Mouse (Mus musculus): ENCODE results near the gene Ptprd. TPM values are rescaled to one million over a fixed set of nuclear protein-coding genes. Genes with fewer than 3 reads are reported as not detected.

Ptprd gene
- polyA plus RNA-seq, 1 experiment from 2014 or later: 6.3 TPM

DNA sequence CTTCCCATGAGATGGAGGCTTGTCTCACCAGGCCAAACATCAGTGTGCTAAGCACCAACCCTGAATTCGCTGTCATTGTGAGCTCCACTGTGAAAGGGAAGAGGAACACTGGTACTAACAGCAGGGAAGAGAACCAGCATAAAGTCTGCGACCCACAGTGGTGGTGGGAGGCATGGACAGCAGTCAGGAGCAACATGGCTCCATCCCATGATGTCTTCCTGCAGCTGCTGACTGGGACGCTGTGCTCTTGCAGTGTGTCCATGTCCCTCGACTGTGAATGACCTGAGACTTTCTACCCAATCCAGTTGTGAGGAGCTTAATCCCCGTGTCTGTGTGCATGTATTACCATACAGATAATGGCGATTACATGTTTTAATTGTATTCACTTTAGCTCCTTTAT, 1967.4 kb downstream of the Ptprd start:
- 61% methylated on average over 6 of the region's 6 CpGs for WGBS (ENCODE audit: insufficient replicate concordance)
- no peak overlapping the region for H3K9ac ChIP-seq (ENCODE audit: low read depth, low read length)
- no peaks in the 10 kb centered on the region for H3K9me3 ChIP-seq (replicated peaks; ENCODE audit: control insufficient read depth, low read length)
- H3K27me3 ChIP-seq (ENCODE audit: control insufficient read depth, insufficient read depth, low read depth, low read length): no peaks in the 10 kb centered on the region
- no peak for ATAC-seq (ENCODE audit: low read depth)
- H3K4me1 ChIP-seq (ENCODE audit: control insufficient read depth, low read depth, low read length): no peaks in the 10 kb centered on the region
- no peaks in the 10 kb centered on the region for H3K36me3 ChIP-seq (ENCODE audit: control insufficient read depth, insufficient read depth)
- no peak overlapping the region for H3K4me2 ChIP-seq (ENCODE audit: low read depth, low read length)
- no peak overlapping the region for H3K4me3 ChIP-seq (ENCODE audit: low read depth, low read length)
- H3K27ac ChIP-seq (ENCODE audit: low read length): no peak overlapping the region

DNA sequence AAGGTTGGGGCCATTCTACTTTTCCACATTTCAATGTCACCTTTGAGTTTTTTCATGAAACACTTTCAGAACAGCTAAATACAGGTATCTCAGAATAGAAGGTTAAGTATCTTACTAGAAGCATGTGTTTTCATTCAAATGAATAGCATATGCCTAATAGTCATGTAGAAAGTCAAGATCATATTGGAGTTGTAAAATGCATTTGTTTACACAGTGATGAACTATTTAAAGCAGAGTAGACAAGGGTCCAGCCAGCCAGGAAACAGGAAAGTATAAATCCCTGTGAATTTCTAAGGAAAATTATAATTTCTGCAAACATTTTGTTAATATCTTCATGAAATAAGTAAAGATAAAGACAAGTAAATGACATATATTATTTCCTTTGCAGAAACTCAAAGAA, 1970.2 kb downstream of the Ptprd start:
- ATAC-seq (ENCODE audit: low read depth): no peak
- H3K4me1 ChIP-seq (ENCODE audit: control insufficient read depth, low read depth, low read length): no peaks in the 10 kb centered on the region
- no peak overlapping the region for H3K4me3 ChIP-seq (ENCODE audit: low read depth, low read length)
- H3K27ac ChIP-seq (ENCODE audit: low read length): no peak overlapping the region
- H3K27me3 ChIP-seq (ENCODE audit: control insufficient read depth, insufficient read depth, low read depth, low read length): no peaks in the 10 kb centered on the region
- H3K9me3 ChIP-seq (replicated peaks; ENCODE audit: control insufficient read depth, low read length): no peaks in the 10 kb centered on the region
- no peak overlapping the region for H3K4me2 ChIP-seq (ENCODE audit: low read depth, low read length)
- H3K9ac ChIP-seq (ENCODE audit: low read depth, low read length): no peak overlapping the region
- H3K36me3 ChIP-seq (ENCODE audit: control insufficient read depth, insufficient read depth): no peaks in the 10 kb centered on the region

DNA sequence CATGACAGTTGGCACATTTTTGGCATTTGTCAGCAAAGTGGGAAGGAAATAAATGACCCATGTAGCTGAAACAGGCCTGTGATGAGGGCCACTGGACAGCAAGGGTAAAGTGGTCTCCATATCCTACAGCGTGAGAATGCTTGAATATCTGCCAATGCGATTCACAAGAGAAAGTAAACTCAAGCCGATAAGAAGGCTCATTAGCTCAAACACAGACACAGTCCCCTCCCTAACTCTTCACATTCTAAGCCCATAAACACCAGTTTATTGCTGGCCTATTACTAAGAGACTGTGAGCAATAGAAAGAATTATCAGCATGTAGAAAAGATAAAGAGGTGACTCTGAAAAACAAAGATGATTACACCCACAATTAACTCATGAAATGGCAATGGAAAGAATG, 1970.6 kb downstream of the Ptprd start:
- Histone ChIP-seq H3K27ac (ENCODE audit: low read length) (no peak overlapping the region), H3K9me3 (replicated peaks; ENCODE audit: control insufficient read depth, low read length) (no peaks in the 10 kb centered on the region), H3K4me1 (ENCODE audit: control insufficient read depth, low read depth, low read length) (no peaks in the 10 kb centered on the region), H3K4me3 (ENCODE audit: low read depth, low read length) (no peak overlapping the region), H3K9ac (ENCODE audit: low read depth, low read length) (no peak overlapping the region), H3K36me3 (ENCODE audit: control insufficient read depth, insufficient read depth) (no peaks in the 10 kb centered on the region), H3K4me2 (ENCODE audit: low read depth, low read length) (no peak overlapping the region), H3K27me3 (ENCODE audit: control insufficient read depth, insufficient read depth, low read depth, low read length) (no peaks in the 10 kb centered on the region)
- 52% methylated on average over 3 of the region's 3 CpGs for WGBS (ENCODE audit: insufficient replicate concordance)
- no peak for ATAC-seq (ENCODE audit: low read depth)

DNA sequence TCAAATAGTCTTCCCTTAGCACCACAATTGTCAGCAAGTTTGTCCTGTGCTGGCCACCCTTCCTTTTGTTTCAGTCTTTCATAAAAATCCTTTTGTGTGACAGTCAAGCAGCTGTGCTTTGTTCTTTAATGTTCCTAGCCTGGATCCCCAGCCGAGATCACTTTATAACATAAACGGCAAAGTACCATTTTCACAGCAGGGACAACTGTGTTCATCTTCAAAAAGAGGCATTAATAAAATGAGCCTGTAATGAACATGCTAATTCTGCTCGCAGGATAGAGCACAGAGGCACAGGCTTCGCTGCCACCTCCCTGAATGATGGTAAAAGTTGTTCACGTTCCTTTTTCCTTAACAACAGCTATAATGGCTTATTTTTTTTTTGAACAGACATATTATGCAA, 1972.7 kb downstream of the Ptprd start:
- H3K4me1 ChIP-seq (ENCODE audit: control insufficient read depth, low read depth, low read length): no peaks in the 10 kb centered on the region
- no peak for ATAC-seq (ENCODE audit: low read depth)
- no peaks in the 10 kb centered on the region for H3K9me3 ChIP-seq (replicated peaks; ENCODE audit: control insufficient read depth, low read length)
- H3K27ac ChIP-seq (ENCODE audit: low read length): no peak overlapping the region
- H3K9ac ChIP-seq (ENCODE audit: low read depth, low read length): no peak overlapping the region
- no peaks in the 10 kb centered on the region for H3K27me3 ChIP-seq (ENCODE audit: control insufficient read depth, insufficient read depth, low read depth, low read length)
- H3K4me2 ChIP-seq (ENCODE audit: low read depth, low read length): no peak overlapping the region
- no peak overlapping the region for H3K4me3 ChIP-seq (ENCODE audit: low read depth, low read length)
- WGBS (ENCODE audit: insufficient replicate concordance): 58% methylated on average over 5 of the region's 5 CpGs
- H3K36me3 ChIP-seq (ENCODE audit: control insufficient read depth, insufficient read depth): no peaks in the 10 kb centered on the region

DNA sequence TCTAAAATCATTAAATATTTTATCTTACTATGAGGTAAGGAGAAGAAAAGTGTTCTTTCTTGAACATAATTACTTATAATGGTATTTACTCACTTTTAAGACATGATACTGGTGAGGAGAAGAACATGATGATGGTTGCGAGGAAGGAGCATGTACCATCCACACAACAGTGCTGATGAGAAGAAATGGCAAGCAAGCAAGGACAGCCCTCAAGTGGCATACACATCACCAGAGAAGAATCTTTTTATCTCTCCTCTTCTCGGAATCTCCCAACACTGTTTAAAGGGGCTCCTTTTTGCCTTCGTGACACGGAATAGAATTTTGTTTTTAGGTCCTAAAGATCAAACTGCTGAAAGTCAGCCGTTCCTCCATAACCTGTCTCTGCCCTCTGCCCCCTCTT, 1973.2 kb downstream of the Ptprd start:
- H3K27ac ChIP-seq (ENCODE audit: low read length): no peak overlapping the region
- 65% methylated on average over 5 of the region's 5 CpGs for WGBS (ENCODE audit: insufficient replicate concordance)
- ATAC-seq (ENCODE audit: low read depth): no peak
- H3K9ac ChIP-seq (ENCODE audit: low read depth, low read length): no peak overlapping the region
- no peak overlapping the region for H3K4me3 ChIP-seq (ENCODE audit: low read depth, low read length)
- no peak overlapping the region for H3K4me2 ChIP-seq (ENCODE audit: low read depth, low read length)
- no peaks in the 10 kb centered on the region for H3K27me3 ChIP-seq (ENCODE audit: control insufficient read depth, insufficient read depth, low read depth, low read length)
- no peaks in the 10 kb centered on the region for H3K9me3 ChIP-seq (replicated peaks; ENCODE audit: control insufficient read depth, low read length)
- H3K4me1 ChIP-seq (ENCODE audit: control insufficient read depth, low read depth, low read length): no peaks in the 10 kb centered on the region
- no peaks in the 10 kb centered on the region for H3K36me3 ChIP-seq (ENCODE audit: control insufficient read depth, insufficient read depth)

DNA sequence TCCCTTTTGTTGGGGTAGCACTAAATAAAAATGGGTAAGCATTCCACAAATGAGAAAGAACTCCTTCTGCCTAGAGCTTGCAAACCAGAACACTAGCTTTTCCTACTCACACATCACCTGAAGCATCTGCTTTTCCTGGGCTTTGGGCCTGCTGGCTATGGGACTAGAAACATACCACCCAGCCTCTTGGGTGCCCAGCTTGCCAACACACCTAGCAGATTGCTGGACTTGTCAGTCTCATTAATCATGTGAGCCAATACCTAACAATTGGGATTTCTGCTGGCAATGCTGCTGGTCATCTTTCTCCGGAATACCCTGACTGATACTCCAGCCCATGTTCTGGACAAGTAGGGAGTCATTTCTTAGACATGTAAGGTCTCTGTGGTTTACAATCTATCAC, 1973.9 kb downstream of the Ptprd start:
- H3K27ac ChIP-seq (ENCODE audit: low read length): no peak overlapping the region
- no peaks in the 10 kb centered on the region for H3K27me3 ChIP-seq (ENCODE audit: control insufficient read depth, insufficient read depth, low read depth, low read length)
- no peak for ATAC-seq (ENCODE audit: low read depth)
- H3K9me3 ChIP-seq (replicated peaks; ENCODE audit: control insufficient read depth, low read length): no peaks in the 10 kb centered on the region
- H3K9ac ChIP-seq (ENCODE audit: low read depth, low read length): no peak overlapping the region
- WGBS (ENCODE audit: insufficient replicate concordance): 62% methylated on average over 1 of the region's 1 CpGs
- H3K4me1 ChIP-seq (ENCODE audit: control insufficient read depth, low read depth, low read length): no peaks in the 10 kb centered on the region
- H3K36me3 ChIP-seq (ENCODE audit: control insufficient read depth, insufficient read depth): no peaks in the 10 kb centered on the region
- H3K4me2 ChIP-seq (ENCODE audit: low read depth, low read length): no peak overlapping the region
- H3K4me3 ChIP-seq (ENCODE audit: low read depth, low read length): no peak overlapping the region

DNA sequence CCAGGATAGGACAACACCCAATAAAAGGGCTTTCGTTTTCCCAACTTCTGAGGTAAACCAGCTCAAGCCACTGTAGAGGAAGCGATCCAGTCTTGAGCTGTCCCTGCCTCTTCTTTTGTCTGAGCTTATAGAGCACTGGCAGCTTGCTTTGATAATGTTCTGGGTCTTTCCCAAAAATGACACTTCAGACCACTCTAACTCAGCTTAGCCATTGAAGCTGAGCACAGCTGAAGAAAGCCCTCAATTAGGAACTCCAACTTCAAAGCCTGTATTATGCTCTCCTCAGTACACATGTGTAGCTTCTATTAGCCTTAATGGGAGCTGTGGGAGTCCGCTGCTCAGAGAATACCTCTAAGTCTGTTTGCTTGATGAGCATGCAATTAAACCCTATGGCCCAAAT, 1988.0 kb downstream of the Ptprd start:
- no peaks in the 10 kb centered on the region for H3K36me3 ChIP-seq (ENCODE audit: control insufficient read depth, insufficient read depth)
- no peak overlapping the region for H3K27ac ChIP-seq (ENCODE audit: low read length)
- no peaks in the 10 kb centered on the region for H3K9me3 ChIP-seq (replicated peaks; ENCODE audit: control insufficient read depth, low read length)
- H3K4me1 ChIP-seq (ENCODE audit: control insufficient read depth, low read depth, low read length): no peaks in the 10 kb centered on the region
- ATAC-seq (ENCODE audit: low read depth): no peak
- 67% methylated on average over 3 of the region's 3 CpGs for WGBS (ENCODE audit: insufficient replicate concordance)
- no peak overlapping the region for H3K4me2 ChIP-seq (ENCODE audit: low read depth, low read length)
- no peak overlapping the region for H3K4me3 ChIP-seq (ENCODE audit: low read depth, low read length)
- H3K27me3 ChIP-seq (ENCODE audit: control insufficient read depth, insufficient read depth, low read depth, low read length): no peaks in the 10 kb centered on the region
- no peak overlapping the region for H3K9ac ChIP-seq (ENCODE audit: low read depth, low read length)

DNA sequence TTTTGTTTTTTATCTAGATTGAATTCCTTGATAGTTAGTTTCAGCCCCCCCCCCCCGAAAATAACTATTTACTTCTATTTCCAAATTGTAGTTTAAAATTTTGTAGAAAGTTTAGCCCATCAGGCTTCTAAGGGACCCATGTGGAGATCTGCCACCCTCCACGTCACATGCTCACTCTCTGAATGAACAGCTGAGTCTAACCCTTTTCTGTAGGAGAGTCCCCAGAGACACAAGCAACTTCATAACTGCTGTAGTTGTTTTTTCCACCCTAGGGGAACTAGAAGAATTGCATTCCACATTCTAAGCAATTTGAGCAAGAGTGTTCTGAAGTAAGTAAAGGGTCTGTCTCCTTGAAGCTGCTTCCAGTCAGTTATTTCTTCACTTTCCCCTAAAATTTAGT, 1989.2 kb downstream of the Ptprd start:
- H3K4me3 ChIP-seq (ENCODE audit: low read depth, low read length): no peak overlapping the region
- H3K9me3 ChIP-seq (replicated peaks; ENCODE audit: control insufficient read depth, low read length): no peaks in the 10 kb centered on the region
- no peak overlapping the region for H3K4me2 ChIP-seq (ENCODE audit: low read depth, low read length)
- H3K9ac ChIP-seq (ENCODE audit: low read depth, low read length): no peak overlapping the region
- H3K27me3 ChIP-seq (ENCODE audit: control insufficient read depth, insufficient read depth, low read depth, low read length): no peaks in the 10 kb centered on the region
- no peaks in the 10 kb centered on the region for H3K36me3 ChIP-seq (ENCODE audit: control insufficient read depth, insufficient read depth)
- WGBS (ENCODE audit: insufficient replicate concordance): 53% methylated on average over 2 of the region's 2 CpGs
- no peaks in the 10 kb centered on the region for H3K4me1 ChIP-seq (ENCODE audit: control insufficient read depth, low read depth, low read length)
- no peak overlapping the region for H3K27ac ChIP-seq (ENCODE audit: low read length)
- ATAC-seq (ENCODE audit: low read depth): no peak

DNA sequence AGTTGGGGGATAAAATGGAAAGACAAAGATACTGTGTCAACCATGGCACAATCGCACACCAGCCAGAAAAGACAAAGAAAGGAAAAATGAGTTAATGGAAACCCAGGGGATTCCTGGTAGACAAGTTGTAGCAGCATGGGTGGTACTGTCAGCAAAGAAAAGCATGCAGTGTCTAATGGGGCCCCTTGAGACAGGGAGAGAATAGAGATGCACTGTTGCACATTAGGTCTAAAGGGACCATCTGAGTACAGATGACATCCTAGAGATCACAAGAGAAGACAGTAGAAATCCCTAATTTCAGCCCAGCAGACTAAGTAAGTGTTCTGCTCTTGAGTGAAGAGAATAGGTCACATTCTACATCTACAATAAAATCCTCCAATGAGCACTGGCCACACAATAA, 1993.7 kb downstream of the Ptprd start:
- Histone ChIP-seq H3K4me3 (ENCODE audit: low read depth, low read length) (no peak overlapping the region), H3K27ac (ENCODE audit: low read length) (no peak overlapping the region), H3K4me1 (ENCODE audit: control insufficient read depth, low read depth, low read length) (no peaks in the 10 kb centered on the region), H3K36me3 (ENCODE audit: control insufficient read depth, insufficient read depth) (no peaks in the 10 kb centered on the region), H3K4me2 (ENCODE audit: low read depth, low read length) (no peak overlapping the region), H3K9me3 (replicated peaks; ENCODE audit: control insufficient read depth, low read length) (no peaks in the 10 kb centered on the region), H3K27me3 (ENCODE audit: control insufficient read depth, insufficient read depth, low read depth, low read length) (no peaks in the 10 kb centered on the region), H3K9ac (ENCODE audit: low read depth, low read length) (no peak overlapping the region)
- 52% methylated on average over 1 of the region's 1 CpGs for WGBS (ENCODE audit: insufficient replicate concordance)
- no peak for ATAC-seq (ENCODE audit: low read depth)

DNA sequence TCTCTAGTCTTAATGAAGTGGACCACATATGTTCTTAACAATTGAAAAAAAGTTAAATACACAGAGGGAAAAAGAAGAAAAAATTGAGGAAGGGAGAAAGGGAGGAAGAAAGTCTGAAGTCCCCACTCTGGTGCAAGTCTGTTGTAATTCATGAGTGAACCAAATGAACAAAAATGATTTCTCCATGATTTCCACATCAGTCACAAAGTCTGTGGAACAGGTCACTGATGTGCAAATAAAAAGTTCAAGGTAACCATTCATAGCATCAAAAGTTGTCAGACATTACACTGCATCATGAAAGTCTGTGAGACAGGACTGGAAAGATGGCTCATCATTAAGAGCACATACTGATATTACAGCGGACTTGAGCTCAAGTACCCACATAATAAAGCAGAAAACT, 1996.6 kb downstream of the Ptprd start:
- Histone ChIP-seq H3K27ac (ENCODE audit: low read length) (no peak overlapping the region), H3K9me3 (replicated peaks; ENCODE audit: control insufficient read depth, low read length) (no peaks in the 10 kb centered on the region), H3K4me1 (ENCODE audit: control insufficient read depth, low read depth, low read length) (no peaks in the 10 kb centered on the region), H3K27me3 (ENCODE audit: control insufficient read depth, insufficient read depth, low read depth, low read length) (no peaks in the 10 kb centered on the region), H3K9ac (ENCODE audit: low read depth, low read length) (no peak overlapping the region), H3K36me3 (ENCODE audit: control insufficient read depth, insufficient read depth) (no peaks in the 10 kb centered on the region), H3K4me3 (ENCODE audit: low read depth, low read length) (no peak overlapping the region), H3K4me2 (ENCODE audit: low read depth, low read length) (no peak overlapping the region)
- WGBS (ENCODE audit: insufficient replicate concordance): 55% methylated on average over 1 of the region's 1 CpGs
- no peak for ATAC-seq (ENCODE audit: low read depth)

Data from liver, embryonic 16.5 days (tissue).